Mouse (Mus musculus) embryonic stem cell, embryonic (primary cell): ENCODE results near the gene Mmgt1.

Experiments used
- CTCF ChIA-PET, 4 experiments: fragments of 300-600 bp in 2 of 4; fragments of 350-600 bp in 2 of 4; sonication (Branson Sonifier 250); formaldehyde crosslinking; loops; one replicate each; lab custom pipeline; 2022; ENCODE audit warnings: inconsistent platforms in 2 of 4; lab: Charles Lee
- POLR2A ChIA-PET, 4 experiments: fragments of 300-600 bp in 2 of 4; fragments of 350-600 bp in 2 of 4; sonication (Branson Sonifier 250); formaldehyde crosslinking; loops; one replicate each; lab custom pipeline; 2022; ENCODE audit warnings: antibody characterized with exemption in 4 of 4, inconsistent platforms in 1 of 4; lab: Charles Lee

Mmgt1 gene

DNA sequence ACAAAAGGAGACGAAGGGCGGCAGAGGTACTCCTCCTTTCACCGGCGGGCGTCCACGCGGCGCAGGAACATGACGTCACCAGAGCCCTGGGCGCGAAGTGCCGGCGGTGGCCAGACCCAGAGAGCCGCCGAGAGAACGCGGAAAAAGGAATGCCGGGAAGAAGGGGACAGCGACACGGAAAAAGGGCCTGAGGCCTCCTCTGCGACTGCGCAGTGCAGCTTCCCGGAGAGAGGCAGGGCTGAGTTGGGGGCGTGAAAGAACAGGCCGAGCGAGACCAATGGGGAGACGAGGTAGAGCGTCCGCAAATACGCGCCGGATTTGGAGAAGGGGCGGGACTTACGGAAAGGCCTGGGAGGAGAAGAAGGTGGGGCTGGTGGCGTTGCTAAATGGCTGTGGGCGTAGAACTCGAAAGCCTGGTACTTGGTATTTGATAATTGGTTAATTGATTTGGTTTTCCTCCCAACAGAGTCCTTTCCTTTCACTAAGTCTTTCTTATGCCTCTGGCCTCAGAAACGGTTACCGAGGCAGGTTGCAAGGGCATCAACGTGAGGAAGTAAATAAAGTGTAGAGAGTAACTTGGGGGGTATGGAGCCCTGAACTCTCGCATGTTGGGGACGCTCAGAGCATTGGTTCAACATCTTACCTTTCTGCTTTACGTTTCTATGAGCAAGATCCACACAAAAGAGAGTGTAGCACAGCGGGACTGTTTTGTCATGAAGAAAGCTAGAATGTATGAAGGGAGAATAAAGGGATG lies at the start of gene Mmgt1:
Gene Mmgt1 (minus strand): TSS at position 183 of the 754 bp plus-strand sequence.
- CTCF ChIA-PET, result interaction anchor here in 3 of 4 experiments (0.6 to 1.5 kb wide), 3 partner anchors 12 to 131 kb away, joined by 3 read pairs; partner anchors contain the start of gene Slc9a6 (in 2 of the 3)
- POLR2A ChIA-PET, result interaction anchor here in 3 of 4 experiments (0.8 to 3.2 kb wide), 9 partner anchors 10 to 165 kb away, joined by 3 to 29 read pairs (median 5); partner anchors contain the start of genes Slc9a6 (in 3 of the 3) and Ints6l (in 1 of the 3)

DNA sequence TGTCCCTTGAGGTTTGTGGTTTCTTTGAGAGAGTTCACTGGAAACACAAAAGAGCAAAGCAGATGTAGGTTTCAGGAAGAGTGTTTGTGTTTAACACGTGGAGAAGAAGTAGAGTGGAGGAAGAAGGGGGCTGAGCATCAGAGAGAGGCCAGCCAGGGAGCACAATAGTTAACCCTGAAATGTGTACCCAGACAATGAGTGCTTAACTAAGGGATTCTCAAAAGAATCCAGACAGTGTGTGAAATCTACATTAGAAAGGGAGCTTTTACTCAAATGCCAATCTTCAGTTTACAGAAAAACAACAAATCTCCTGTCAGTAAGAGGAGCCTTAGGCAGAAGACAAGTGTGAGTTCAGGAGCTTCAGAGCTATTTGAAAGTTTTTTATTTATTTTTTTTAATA lies 42.2 kb upstream of the Mmgt1 start:
- CTCF ChIA-PET, result interaction anchor here in 2 of 4 experiments (0.6 to 2.2 kb wide), 2 partner anchors 10 to 263 kb away, joined by 7 to 12 read pairs; no protein-coding TSS in a partner anchor
- POLR2A ChIA-PET, result interaction anchor here in 1 of 4 experiments (0.8 to 1.3 kb wide), 6 partner anchors 10 to 753 kb away, joined by 3 to 6 read pairs (median 4); partner anchors contain the start of genes Fhl1, Rbmx, Slc9a6 and Smim10l2a

DNA sequence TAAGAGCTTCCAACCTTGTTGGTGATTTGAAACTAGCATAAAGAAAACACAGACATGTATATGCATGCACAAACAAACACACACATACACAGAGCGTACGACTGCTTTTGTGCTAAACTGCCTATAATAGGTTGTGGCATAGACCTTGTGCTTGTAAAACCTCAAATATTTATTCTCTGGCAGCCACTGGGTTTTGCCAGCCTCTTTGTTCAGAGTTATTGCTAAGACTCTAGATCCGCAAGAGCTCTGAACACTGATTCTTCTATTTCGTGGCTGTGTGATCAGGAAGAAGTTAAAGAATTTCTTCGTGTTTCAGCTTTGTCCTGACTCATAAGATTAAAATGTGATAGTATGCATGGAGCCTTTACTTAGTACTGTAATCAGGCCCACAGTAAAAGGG lies 38.3 kb upstream of the Mmgt1 start:
- ChIA-PET POLR2A (interaction anchor here in 1 of 4 experiments (0.6 kb wide), 1 partner anchor 18 kb away, joined by 3 read pairs; no protein-coding TSS in a partner anchor), CTCF (no interaction called here)

DNA sequence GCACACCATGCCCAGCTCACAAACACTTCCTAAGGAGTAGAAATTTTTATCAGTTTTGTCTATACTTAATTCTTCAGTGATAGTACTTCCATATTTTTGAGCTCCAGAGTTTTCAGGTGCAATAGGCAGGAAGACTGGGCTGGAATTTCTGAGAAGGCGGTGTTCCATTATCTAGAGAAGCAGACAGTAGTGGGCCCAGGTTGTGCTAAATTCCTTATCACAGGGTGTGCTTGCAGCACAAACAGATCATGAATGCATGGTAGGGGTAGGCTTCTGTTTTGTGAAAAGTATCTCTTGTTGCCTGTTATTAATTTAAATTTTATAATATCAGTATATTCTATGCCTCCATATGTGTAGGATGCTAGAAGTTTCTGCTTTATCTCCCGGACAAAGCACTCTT lies 17.4 kb upstream of the Mmgt1 start:
- CTCF ChIA-PET, result no interaction called here
- POLR2A ChIA-PET, result no interaction called here

DNA sequence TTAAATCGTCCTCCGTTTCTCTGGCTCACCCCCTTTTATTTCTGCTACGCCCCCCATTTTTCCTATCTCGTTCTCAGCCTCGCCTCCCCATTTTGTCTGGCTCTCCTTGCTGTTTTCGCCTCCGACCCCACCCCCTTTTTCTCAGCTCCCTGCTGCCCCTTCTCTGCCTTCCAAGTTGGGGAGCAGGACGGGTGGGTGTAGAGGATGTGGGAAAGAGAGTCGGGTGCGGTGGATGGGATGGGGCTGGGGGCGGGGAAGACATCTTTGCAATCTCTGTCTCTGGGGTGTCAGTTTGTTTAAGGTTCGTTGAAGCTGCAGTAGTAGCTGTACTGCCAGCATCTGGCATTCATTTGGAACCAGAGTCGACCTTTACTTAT lies 12.4 kb upstream of the Mmgt1 start:
- ChIA-PET POLR2A (interaction anchor here in 2 of 4 experiments (1.2 to 4.9 kb wide), 7 partner anchors 9 to 141 kb away, joined by 3 to 29 read pairs (median 5); partner anchors contain the start of genes Mmgt1 (in 2 of the 2) and Fhl1 (in 1 of the 2)), CTCF (interaction anchor here in 2 of 4 experiments (1.0 to 1.3 kb wide), 2 partner anchors 12 to 38 kb away, joined by 3 read pairs; partner anchors contain the start of gene Mmgt1 (in 1 of the 2))

DNA sequence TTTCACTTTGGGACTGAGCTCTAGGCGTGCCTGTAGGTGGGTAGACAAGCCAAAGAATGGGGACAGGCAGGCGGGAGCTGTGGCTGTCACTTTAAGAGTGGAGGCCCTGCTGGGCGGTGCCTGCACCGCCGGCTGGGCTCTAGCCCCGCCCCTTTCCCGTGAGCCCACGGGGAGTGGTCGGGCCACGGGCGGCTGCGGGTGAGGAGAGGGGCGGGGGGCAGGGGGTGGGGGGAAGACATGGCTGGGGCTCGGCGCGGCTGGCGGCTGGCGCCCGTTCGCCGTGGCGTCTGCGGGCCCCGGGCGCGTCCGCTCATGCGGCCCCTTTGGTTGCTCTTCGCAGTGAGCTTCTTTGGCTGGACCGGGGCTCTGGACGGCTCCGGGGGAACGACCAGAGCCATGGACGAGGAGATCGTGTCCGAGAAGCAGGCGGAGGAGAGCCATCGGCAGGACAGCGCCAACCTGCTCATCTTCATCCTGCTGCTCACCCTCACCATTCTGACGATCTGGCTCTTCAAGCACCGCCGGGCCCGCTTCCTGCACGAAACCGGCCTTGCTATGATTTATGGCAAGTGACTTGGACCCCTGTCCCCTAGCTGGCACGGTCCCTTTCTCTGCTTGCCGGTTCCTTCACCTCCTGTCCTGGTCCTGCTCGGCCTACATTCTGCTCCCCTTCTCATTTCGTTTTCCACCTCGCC lies 11.9 kb upstream of the Mmgt1 start, which contains the start of gene Slc9a6:
Gene Slc9a6 (plus strand): TSS at position 135 of the 695 bp plus-strand sequence.
- POLR2A ChIA-PET, result interaction anchor here in 3 of 4 experiments (0.5 to 4.9 kb wide), 13 partner anchors 8 to 164 kb away, joined by 3 to 29 read pairs (median 3); partner anchors contain the start of genes Mmgt1 (in 3 of the 3) and Fhl1 (in 1 of the 3)
- CTCF ChIA-PET, result interaction anchor here in 3 of 4 experiments (0.5 to 1.3 kb wide), 3 partner anchors 11 to 38 kb away, joined by 3 read pairs; partner anchors contain the start of gene Mmgt1 (in 1 of the 3)

DNA sequence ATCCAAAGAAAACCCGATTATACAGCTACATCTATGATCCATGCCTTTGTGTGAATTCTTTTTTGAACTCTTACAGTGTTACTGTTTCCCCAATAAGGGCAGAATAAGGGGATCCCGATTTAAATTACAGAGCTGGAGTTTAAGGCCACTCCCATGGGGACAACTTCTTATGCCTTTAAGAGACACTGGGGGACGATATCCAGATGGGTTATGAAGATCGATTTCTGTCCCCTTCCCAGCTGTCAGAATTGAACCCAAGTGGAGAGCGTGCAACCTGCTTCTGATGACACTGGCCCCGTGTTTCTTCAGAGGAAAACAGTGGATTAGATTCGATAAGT lies 11.4 kb upstream of the Mmgt1 start:
- POLR2A ChIA-PET, result interaction anchor here in 3 of 4 experiments (0.6 to 4.9 kb wide), 11 partner anchors 8 to 153 kb away, joined by 3 to 29 read pairs (median 5); partner anchors contain the start of genes Mmgt1 (in 3 of the 3) and Fhl1 (in 1 of the 3)
- CTCF ChIA-PET, result interaction anchor here in 3 of 4 experiments (0.6 to 1.3 kb wide), 3 partner anchors 11 to 211 kb away, joined by 3 to 9 read pairs (median 3); partner anchors contain the start of gene Mmgt1 (in 1 of the 3)

DNA sequence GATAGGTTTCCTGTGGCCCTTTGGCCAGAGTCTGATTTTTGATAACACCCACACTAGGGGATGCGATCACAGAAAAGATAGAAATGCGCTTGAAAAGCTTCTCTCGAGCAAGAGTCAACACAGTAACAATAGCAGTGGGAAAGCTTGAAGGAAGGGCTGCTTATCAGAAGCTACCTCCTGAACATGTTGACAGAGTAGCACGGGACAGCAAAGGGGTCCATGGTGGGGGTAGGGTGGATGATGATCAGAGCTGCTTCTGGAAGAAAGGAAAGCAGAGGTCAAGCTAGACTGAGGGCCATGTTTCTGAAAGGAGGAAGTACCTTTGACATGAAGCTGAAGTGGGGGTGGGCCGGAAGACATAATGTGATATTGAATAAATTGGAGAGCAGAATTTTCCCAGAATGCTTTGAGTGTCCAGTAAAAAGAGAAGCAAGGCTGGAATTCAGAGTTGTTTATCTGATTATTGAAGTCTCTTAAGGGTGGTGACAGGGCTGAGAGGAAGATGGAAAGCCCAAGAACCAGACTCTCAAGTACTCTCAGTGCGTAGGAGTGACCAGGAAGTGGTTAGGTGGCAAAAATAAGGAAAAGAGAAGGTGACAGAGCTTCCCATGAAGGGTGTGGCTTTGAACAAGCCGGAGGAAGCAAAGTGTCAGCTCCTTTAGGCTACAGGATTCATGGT lies 9.3 kb upstream of the Mmgt1 start:
- ChIA-PET POLR2A (interaction anchor here in 2 of 4 experiments (0.6 to 4.9 kb wide), 3 partner anchors 10 to 153 kb away, joined by 3 to 29 read pairs (median 3); partner anchors contain the start of genes Ints6l (in 1 of the 2) and Mmgt1 (in 1 of the 2)), CTCF (no interaction called here)

DNA sequence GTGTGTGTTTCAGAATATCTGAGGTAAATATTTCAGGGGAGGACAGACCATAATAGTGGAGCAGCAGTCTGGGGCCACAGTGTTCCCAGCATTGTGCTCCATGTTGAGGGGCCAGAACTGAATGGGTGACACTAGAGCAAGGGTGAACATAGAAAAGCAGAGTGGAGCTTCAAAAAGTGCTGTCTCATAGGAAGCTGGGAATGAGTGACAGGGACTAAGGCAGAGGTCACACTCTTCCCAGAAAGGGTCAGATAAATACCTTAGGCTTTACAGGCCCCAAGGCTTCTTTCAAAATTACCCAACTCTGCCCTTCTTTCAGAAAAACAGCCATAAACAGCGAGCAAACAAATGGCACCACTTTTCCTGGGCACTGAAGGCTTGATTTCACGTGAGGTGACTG lies 8.7 kb upstream of the Mmgt1 start:
- ChIA-PET CTCF (no interaction called here), POLR2A (interaction anchor here in 1 of 4 experiments (4.9 kb wide), 1 partner anchor 9 kb away, joined by 29 read pairs; the partner anchor contains the start of gene Mmgt1)

DNA sequence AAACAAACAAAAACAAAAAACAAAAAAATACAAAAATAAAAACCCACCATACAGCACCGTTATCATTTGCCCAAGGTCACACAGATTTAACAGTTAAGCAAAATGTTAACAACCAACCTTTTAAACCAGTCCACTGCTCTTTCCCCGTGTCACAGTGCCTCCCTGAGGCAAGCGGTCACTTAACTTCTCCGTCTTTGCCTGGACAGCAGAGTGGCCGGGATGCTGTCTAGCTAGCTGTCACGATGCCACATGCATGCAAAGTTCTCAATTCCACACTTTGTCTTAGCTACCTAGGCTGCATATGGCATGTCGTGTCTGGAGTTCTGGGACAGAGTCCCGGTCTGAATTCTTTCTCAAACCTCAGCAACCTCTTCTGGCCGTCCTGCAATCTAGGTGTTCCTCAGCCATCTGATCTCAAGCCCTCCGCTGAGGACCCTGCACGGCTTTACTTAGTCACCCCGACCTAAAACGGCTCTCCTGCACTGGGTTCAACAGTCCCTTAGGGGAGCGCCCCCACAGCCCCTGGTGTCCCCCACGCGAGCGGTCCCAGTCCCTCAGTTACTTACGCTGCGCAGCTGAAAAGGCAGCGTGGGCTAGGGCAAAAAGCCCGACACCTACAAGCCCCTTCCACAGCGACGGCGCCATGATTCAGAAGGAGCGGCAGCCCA lies 516 bp downstream of the Mmgt1 start:
- ChIA-PET CTCF (interaction anchor here in 1 of 4 experiments (1.5 kb wide), 1 partner anchor 12 kb away, joined by 3 read pairs; the partner anchor contains the start of gene Slc9a6), POLR2A (interaction anchor here in 3 of 4 experiments (0.8 to 3.2 kb wide), 7 partner anchors 9 to 164 kb away, joined by 3 to 29 read pairs (median 5); partner anchors contain the start of gene Slc9a6 (in 3 of the 3))

DNA sequence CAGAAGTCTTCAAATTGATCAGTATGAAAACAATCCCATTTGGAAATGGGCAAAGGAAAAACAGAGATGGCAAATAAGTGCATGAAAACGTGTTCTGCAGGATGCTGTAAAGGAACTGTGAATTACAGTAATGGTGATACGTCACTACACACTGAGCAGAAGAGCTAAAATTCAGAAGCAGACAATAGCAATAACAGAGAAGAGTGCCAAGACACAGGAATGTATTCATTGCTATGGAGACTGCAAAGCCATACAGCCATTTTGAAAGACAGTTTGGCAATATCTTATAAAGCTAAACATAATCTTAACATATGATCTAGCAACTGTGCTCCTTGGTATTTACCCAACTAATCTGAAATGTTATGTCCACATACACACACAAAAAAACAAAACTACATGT lies 19.7 kb downstream of the Mmgt1 start:
- POLR2A ChIA-PET, result no interaction called here
- CTCF ChIA-PET, result no interaction called here

DNA sequence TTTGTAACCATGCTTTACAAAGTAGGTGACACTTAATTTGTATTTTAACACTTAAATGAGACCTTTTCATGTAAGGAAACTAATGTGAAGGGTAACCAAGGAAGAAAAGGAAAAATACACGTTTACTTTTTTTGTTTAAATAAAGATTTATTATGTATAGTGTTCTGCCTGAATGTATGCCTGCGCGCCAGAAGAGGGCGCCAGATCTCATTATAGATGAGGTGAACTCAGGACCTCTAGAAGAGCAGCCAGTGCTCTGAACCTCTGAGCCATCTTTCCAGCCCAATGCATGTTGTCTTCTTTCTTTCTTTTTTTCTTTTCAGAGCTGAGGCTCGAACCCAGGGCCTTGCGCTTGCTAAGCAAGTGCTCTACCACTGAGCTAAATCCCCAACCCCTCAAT lies 25.4 kb downstream of the Mmgt1 start:
- ChIA-PET CTCF (interaction anchor here in 2 of 4 experiments (0.9 to 1.2 kb wide), 2 partner anchors 37 to 117 kb away, joined by 3 read pairs; partner anchors contain the start of gene Slc9a6 (in 1 of the 2)), POLR2A (interaction anchor here in 1 of 4 experiments (0.6 to 0.7 kb wide), 2 partner anchors 217 to 249 kb away, joined by 3 read pairs; no protein-coding TSS in a partner anchor)

DNA sequence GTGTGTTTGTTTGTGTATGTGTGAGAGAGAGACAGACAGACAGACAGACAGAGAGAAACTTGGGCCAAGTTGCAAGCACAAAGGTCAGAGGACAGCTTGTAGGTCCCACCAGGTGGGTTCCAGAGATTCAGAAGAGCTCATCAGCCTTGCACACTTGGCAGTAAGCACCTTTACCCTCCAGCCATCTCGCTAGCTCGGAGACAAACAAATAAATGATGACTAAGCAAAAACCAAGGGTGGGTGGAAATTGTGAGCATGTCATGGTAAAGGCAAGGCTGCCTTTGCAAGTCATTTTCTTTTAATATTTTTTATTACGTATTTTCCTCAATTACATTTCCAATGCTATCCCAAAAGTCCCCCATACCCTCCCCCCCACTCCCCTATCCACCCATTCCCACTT lies 44.3 kb downstream of the Mmgt1 start:
- ChIA-PET POLR2A (no interaction called here), CTCF (no interaction called here)

DNA sequence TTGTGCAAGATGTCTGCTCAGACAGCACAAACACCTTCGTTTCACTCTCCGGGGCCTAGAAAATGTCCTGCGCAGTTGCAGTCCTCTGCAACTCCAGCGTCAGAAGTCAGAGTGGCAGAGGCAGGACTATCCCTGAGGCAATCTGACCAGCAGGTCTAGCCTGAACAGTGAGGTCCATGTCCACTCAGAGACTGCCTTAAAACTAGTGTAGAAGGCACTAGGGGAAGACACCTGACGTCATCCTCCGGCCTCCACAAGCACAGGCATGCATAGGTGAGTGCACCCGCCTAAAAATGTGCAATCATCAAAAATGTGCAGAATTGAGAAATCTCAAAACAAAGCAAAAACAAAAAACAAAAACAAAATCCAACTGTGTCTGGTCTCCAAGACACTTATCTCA lies 48.4 kb downstream of the Mmgt1 start, which contains the start of gene Gm648:
Gene Gm648 (minus strand): TSS at position 101 of the 400 bp plus-strand sequence.
- POLR2A ChIA-PET, result no interaction called here
- CTCF ChIA-PET, result interaction anchor here in 1 of 4 experiments (0.6 kb wide), 1 partner anchor 131 kb away, joined by 3 read pairs; no protein-coding TSS in a partner anchor

DNA sequence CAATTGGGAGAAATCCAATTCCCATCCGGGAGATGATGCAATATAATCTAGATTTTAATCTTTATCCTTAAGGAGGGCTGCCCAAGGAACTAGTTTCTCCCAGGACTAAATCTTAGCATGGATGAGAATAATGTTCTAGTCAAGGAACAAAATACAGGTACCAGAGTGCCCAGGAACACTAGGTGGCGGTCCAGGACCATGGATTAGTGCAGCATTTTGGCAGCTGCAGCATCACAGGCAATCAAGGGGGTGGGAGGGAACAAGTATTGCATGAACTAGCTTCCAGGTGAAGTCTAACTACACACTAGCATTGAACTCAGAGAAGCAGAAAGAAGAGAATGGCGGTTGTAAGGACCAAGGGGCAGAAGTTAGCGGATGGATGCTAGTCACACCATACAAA lies 60.7 kb downstream of the Mmgt1 start:
- ChIA-PET POLR2A (no interaction called here), CTCF (interaction anchor here in 1 of 4 experiments (1.5 kb wide), 1 partner anchor 215 kb away, joined by 6 read pairs; no protein-coding TSS in a partner anchor)
